Mouse (Mus musculus): Measurements from ENCODE around the gene Psmg1.
"Not testable (repeated sequence)": the region's sequence is repeated elsewhere in the genome, so short reads cannot be mapped to it uniquely, and the experiment has no call there.

The Psmg1 gene

DNA sequence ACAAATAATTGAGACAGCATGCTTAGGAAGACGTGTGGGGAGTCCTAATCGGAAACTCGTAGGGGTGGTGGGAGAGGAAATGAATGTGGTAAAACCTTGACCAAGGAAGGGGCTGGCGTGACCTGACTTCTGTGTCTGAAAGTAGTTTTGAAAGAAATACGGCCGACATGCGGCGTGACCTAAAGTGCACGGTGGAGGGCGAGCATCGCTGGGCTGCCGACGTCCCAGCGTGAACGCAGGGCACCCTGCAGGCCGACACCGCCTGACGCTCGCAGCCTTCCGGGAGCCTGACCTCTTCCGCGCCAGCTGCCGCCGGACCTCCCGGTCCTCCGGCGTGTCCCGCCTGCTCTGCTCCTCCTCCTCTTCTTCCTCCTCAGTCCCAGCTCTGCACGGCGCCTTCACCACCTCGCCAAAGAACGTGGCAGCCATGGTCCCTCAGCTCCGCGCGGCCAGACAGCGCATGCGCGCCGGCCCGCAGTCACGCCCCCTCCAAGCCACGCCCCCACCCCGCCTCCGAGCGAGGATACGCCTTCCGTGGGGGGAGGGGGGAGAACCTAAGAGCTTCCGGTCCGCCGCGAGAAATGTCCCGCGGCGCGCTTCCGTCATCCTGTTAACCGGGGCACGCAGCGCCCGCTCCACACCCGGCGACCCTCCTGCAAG, at the start of gene Psmg1:
Psmg1 (minus strand) TSS at position 499 of the 660 bp plus-strand sequence.
- peak; percentile 97 for DNase-seq (ENCODE audit: low spot score)

DNA sequence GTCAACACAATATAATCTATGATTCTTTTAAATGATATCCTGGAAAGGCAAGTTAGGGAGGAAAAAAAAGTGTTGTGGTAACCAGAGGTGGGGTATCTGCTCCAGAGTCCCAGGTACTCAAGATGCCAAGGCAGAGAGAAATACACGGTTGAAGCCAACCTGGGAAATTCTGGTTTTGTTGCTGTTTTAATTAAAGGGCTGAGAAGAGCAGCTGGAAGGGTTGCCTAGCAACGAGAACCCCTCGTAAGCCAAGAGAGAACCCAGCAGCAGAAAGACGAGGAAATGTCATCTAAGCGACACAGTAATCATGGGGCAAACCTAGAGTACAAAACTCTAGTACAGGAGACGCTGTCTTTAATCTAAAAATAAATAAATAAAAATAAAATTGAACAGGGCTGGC, 48.8 kb upstream of the Psmg1 start:
- DNase-seq (ENCODE audit: low spot score) = no peak

GRCm38 (mm10) chr16:96034473-96034872, 43.7 kb upstream of the Psmg1 start:
- no peak for DNase-seq (ENCODE audit: low spot score)

DNA sequence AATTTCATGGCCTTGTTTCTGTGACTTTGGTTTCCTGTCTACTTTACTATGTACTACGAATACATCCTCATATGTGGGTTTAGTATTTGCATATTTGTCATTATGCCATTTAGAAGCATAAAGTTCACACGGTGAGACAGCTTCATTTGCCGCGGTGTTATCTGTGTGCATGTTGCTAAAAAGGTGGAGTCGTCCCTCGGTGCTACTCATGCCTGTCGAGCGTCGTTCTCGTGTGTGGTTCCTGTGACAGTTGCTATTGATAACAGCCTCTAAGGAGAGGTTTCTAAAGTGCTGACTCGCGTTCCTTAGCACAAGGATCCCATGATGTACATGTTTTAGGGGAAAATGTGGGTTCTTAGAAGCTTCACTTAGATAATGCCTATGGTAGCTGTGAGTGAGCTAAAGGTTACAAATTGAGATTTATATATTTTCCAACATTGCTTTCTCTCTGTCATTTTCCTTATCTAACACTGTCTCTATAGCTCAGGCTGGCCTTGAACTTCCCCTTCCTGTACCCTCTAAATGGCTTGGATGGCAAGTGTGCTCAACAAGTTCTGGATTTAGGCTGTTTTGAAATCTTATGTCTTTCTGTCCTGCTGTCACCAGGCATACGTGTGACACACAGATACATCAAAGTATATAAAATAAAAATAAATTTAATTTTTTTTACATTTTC, 41.7 kb upstream of the Psmg1 start:
- no peak for DNase-seq (ENCODE audit: low spot score)

- no peak for DNase-seq (ENCODE audit: low spot score)
These were observed 39.8 kb upstream of the Psmg1 start for GRCm38 (mm10) chr16:96030476-96031102.

- no peak for DNase-seq (ENCODE audit: low spot score)
These were observed 35.5 kb upstream of the Psmg1 start for GRCm38 (mm10) chr16:96026256-96026655.

- DNase-seq (ENCODE audit: low spot score) = no peak
These were observed 34.5 kb upstream of the Psmg1 start for GRCm38 (mm10) chr16:96025244-96025643.

- DNase-seq (ENCODE audit: low spot score) = no peak
These were observed 30.3 kb upstream of the Psmg1 start for GRCm38 (mm10) chr16:96021045-96021444.

DNA sequence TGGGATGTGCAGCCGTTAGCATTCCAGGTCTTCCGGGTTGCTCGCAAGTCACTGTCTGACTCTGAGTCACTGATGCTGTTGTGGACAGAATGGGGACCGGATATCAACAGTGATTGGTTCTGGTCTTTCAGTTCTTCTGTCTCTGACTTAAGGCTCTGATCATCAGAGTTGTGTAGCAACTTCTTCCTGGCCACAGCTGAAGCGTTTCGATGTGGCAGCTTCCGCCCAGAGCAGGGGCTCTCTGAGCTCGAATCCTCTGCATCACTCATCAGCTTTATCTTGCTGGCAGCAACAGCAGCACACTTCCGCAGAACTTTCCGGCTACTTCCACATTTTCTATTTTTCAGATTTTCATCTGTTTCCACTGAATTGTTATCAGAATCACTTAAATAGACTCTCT, 18.4 kb upstream of the Psmg1 start:
- DNase-seq (ENCODE audit: low spot score) = not testable (repeated sequence)

DNA sequence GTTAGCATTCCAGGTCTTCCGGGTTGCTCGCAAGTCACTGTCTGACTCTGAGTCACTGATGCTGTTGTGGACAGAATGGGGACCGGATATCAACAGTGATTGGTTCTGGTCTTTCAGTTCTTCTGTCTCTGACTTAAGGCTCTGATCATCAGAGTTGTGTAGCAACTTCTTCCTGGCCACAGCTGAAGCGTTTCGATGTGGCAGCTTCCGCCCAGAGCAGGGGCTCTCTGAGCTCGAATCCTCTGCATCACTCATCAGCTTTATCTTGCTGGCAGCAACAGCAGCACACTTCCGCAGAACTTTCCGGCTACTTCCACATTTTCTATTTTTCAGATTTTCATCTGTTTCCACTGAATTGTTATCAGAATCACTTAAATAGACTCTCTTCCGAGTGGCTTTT, 13.5 kb upstream of the Psmg1 start:
- not testable (repeated sequence) for DNase-seq (ENCODE audit: low spot score)

DNA sequence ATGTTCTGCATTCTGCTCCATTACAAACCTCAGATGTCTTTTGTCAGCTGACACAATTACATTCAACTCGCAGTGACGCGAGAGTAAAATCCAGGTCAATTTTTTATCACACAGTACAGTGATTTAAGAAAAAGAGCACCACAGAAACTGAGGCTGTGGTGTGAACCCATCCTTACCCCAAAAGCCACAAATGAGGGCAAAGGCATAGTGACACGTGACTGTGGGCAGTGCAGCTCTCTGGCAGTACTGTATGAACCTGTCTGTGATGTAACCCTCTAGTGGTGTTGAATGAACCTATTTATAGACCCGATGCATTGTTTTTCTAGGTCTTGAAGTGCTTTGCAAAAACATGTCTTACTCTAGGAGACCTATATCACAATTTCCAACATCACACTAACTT, 8.5 kb upstream of the Psmg1 start:
- DNase-seq (ENCODE audit: low spot score) = no peak

GRCm38 (mm10) chr16:95996156-95996555, 5.4 kb upstream of the Psmg1 start:
- no peak for DNase-seq (ENCODE audit: low spot score)

- peak; percentile 25 for DNase-seq (ENCODE audit: low spot score)
These were observed 3.8 kb upstream of the Psmg1 start for GRCm38 (mm10) chr16:95994576-95994975.

- no peak for DNase-seq (ENCODE audit: low spot score)
These were observed 1.8 kb upstream of the Psmg1 start for GRCm38 (mm10) chr16:95992596-95992995.

- DNase-seq (ENCODE audit: low spot score) = no peak
These were observed 551 bp upstream of the Psmg1 start for GRCm38 (mm10) chr16:95991122-95991900.

GRCm38 (mm10) chr16:95984911-95985310, 5.8 kb downstream of the Psmg1 start:
- no peak for DNase-seq (ENCODE audit: low spot score)

- DNase-seq (ENCODE audit: low spot score) = no peak
These were observed 7.2 kb downstream of the Psmg1 start for GRCm38 (mm10) chr16:95983601-95984000.

DNA sequence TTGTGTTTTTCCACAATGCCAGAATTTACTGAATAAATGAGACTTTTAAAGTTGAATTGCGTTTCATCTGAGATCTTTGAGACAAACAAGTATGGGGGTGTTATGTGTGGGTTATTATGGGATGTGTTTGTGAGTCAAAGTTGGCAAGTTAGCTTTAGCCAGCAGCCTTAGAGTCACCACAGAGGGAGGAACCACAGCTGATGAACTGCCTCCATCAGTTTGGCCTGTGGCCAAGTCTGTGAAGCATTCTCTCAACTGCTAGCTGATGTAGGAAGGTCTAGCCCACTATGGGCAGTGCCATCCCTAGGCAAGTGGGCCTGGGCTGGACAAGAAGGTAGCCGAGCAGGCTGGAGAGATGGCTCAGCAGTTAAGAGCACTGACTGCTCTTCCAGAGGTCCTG, 19.9 kb downstream of the Psmg1 start:
- no peak for DNase-seq (ENCODE audit: low spot score)

DNA sequence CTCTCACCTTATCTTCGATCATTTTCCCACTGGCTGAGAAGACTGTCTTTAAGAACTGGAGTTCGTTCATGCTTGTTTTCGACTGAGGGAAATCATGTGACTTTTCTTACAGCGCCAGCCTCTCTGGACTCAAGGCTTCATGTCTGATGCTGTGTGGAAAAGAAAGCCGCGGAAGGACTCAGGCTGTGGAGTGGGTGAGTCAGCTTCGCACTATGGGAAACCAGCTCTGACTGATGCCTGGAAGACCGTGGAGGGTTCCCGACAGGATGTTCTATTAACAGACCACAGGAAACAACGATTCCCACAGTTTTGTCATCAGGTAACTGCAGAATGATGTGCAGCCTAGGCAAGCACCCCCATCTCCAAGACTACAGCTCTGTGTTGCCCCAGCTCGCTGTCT, 23.3 kb downstream of the Psmg1 start:
- no peak for DNase-seq (ENCODE audit: low spot score)

DNA sequence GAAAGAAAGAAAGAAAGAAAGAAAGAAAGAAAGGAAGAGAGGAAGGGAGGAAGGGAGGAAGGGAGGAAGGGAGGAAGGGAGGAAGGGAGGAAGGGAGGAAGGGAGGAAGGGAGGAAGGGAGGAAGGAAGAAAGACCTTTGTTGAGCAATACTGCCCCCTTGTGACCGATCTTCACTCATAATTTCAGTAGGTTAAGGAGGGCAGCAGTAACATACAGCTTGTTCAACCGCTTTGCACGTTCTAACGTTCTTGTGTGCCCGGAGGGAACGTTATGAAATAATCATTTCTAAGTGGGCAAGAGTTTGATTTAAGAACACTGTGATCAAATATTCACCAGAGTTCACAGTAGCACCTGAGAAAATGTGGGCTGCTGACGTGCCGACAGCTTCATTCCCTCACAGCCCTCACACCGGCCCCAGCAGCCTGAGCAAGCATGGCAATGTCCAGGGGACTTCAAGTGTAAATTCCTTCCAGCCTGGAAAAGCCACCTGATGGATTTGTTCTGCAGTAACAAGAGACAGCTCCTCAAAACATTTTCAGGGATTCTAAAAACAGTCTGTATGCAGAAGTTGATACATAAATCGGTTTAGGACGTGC, 26.2 kb downstream of the Psmg1 start:
- DNase-seq (ENCODE audit: low spot score) = peak; percentile 52

DNA sequence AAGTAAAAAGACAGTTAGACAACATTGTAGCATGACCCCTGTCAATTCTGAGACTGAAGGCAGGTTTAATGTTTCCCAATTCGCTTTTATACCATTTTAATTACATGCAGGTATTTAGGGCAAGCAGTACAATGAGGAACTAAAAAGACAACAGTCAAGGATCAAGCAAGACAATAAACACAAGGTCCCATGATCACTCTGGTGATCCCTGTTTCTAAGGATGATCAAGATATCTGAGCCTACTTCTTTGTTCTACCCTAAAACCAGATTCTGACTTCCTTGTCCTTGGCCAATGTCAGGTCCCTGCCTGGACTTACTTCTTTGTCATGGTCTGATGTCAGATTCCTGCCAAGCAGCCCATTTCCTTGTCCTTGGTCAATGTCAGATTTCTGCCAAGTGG, 29.3 kb downstream of the Psmg1 start:
- not testable (repeated sequence) for DNase-seq (ENCODE audit: low spot score)

GRCm38 (mm10) chr16:95960689-95961088, 30.1 kb downstream of the Psmg1 start:
- DNase-seq (ENCODE audit: low spot score) = not testable (repeated sequence)

Measured in layer of hippocampus, adult 11-12 months (tissue).